In the genomic region with DNA sequence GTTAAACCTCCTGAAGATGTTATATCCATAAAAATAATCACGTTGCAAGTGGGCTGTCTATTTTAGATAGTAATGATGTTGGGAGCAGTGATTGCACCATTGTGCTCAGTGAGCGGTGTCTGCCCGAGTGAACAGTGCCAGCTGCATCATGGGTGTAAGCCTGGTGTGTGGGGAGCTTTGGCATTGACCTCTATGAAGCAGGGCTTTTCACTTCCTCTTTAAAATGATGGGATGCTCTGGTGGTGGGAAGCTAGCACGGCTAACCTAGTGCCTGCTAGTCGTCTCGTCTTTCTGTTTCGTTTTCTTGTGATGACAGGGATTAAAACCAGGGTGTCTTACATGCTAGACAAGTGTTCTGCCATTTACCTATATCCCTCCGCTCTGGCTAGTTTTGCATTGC, we compare ENCODE assay signal across 25 mouse cellular contexts. TPM values are rescaled to one million over a fixed set of nuclear protein-coding genes. Genes with fewer than 3 reads are reported as not detected.
DNase-seq lines count a peak whose midpoint lies in the region; ATAC-seq and TF ChIP-seq lines count a peak whose summit lies in the region.
"Had no signal": no experiment of that assay in that cellular context is flagged by ENCODE, and none has a peak within 500 bp of the region (broad histone marks: within the 10 kb centered on the region; RNA-seq: fewer than 3 reads in every experiment).

No protein-coding gene starts in this region.

- no peak for TF ChIP-seq CTCF in intestine, postnatal 0 days (IDR thresholded peaks at IDR 0.05; ENCODE audit: low read depth)

- no peaks in the 10 kb centered on the region for H3K9me3 ChIP-seq in hindbrain, embryonic 12.5 days (replicated peaks)
- H3K9me3 ChIP-seq in intestine, postnatal 0 days (ENCODE audit: control insufficient read depth) = no peaks in the 10 kb centered on the region
- H3K9me3 ChIP-seq: forebrain, embryonic 10.5 days; forebrain, embryonic 13.5 days; hindbrain, embryonic 13.5 days had no signal

- H3K9ac ChIP-seq in hindbrain, embryonic 12.5 days = no peak overlapping the region
- no peak overlapping the region for H3K9ac ChIP-seq in intestine, postnatal 0 days (ENCODE audit: low read depth, low read length)
- H3K9ac ChIP-seq: forebrain, embryonic 13.5 days; hindbrain, embryonic 13.5 days had no signal

- H3K4me2 ChIP-seq in hindbrain, embryonic 12.5 days (replicated peaks) = no peak overlapping the region
- no peak overlapping the region for H3K4me2 ChIP-seq in intestine, postnatal 0 days (replicated peaks; ENCODE audit: low read depth)
- H3K4me2 ChIP-seq: forebrain, embryonic 13.5 days; heart, embryonic 11.5 days; hindbrain, embryonic 13.5 days had no signal

- DNase-seq in frontal cortex, postnatal 10 days (ENCODE audit: low spot score in 2 of 2) = no peak
- no peak for DNase-seq in gastrocnemius, postnatal 36 days
- DNase-seq: adrenal gland, adult 8-10 months; adrenal gland, postnatal 25 days; cerebellum, adult 18-20 months; cerebellum, adult 9-11 months; cerebellum, postnatal 25 days; gastrocnemius, postnatal 25 days; heart, adult 11 months had no signal

- H3K4me3 ChIP-seq in hindbrain, embryonic 12.5 days = no peak overlapping the region
- H3K4me3 ChIP-seq in intestine, postnatal 0 days (ENCODE audit: low read depth, low read length) = no peak overlapping the region
- H3K4me3 ChIP-seq: forebrain, embryonic 10.5 days; forebrain, embryonic 13.5 days; hindbrain, embryonic 13.5 days had no signal

- WGBS in hindbrain, embryonic 12.5 days = 77% methylated on average over 8 of the region's 8 CpGs
- 76% methylated on average over 8 of the region's 8 CpGs for WGBS in intestine, postnatal 0 days

- peak; percentile 52; the same call in 1 of the 2 replicates for ATAC-seq in frontal cortex, adult (ENCODE audit: low TSS enrichment)
- ATAC-seq in common myeloid progenitor, adult 5-6 weeks (replicated peaks; ENCODE audit: low read depth, poor library complexity, severe bottlenecking) = peak; percentile 84
- ATAC-seq in megakaryocyte progenitor cell, adult 5-6 weeks (replicated peaks; ENCODE audit: poor library complexity) = peak; percentile 95
- ATAC-seq in hindbrain, embryonic 12.5 days (ENCODE audit: low FRiP score) = no peak
- no peak for ATAC-seq in intestine, postnatal 0 days
- ATAC-seq: activated CD4-positive, CD25-positive, alpha-beta regulatory T cell, adult 4 months; CD4-positive, CD25-positive, alpha-beta regulatory T cell, adult 4 months; forebrain, embryonic 13.5 days; forebrain, embryonic 16.5 days; hindbrain, embryonic 16.5 days; inflammation-experienced regulatory T-cells, adult 6 months; intestine, embryonic 16.5 days had no signal

- H3K27ac ChIP-seq in hindbrain, embryonic 12.5 days = no peak overlapping the region
- H3K27ac ChIP-seq in intestine, postnatal 0 days (ENCODE audit: low read depth, low read length) = no peak overlapping the region
- H3K27ac ChIP-seq: forebrain, embryonic 10.5 days; forebrain, embryonic 13.5 days; hindbrain, embryonic 13.5 days had no signal

- no peaks in the 10 kb centered on the region for H3K4me1 ChIP-seq in hindbrain, embryonic 12.5 days
- H3K4me1 ChIP-seq in intestine, postnatal 0 days (replicated peaks; ENCODE audit: control insufficient read depth, insufficient read depth, low read length) = no peaks in the 10 kb centered on the region
- H3K4me1 ChIP-seq: forebrain, embryonic 10.5 days; hindbrain, embryonic 13.5 days had no signal

- intact Hi-C loops in gastrocnemius, postnatal 36 days (cut with DNase I) = no loop called here

- no peaks in the 10 kb centered on the region for H3K36me3 ChIP-seq in hindbrain, embryonic 12.5 days
- no peaks in the 10 kb centered on the region for H3K36me3 ChIP-seq in intestine, postnatal 0 days (ENCODE audit: control insufficient read depth, insufficient read depth)
- H3K36me3 ChIP-seq: forebrain, embryonic 10.5 days; hindbrain, embryonic 13.5 days had no signal

- no peaks in the 10 kb centered on the region for H3K27me3 ChIP-seq in hindbrain, embryonic 12.5 days
- H3K27me3 ChIP-seq in intestine, postnatal 0 days (replicated peaks; ENCODE audit: control insufficient read depth, insufficient read depth, low read length) = no peaks in the 10 kb centered on the region
- H3K27me3 ChIP-seq: forebrain, embryonic 13.5 days; hindbrain, embryonic 13.5 days had no signal

RNA-seq across cellular contexts. Expression of a gene that starts 10.3 kb away (rescaled TPM):
- total RNA-seq in common myeloid progenitor, adult 5-6 weeks (2017) = not detected in 2 replicates
- total RNA-seq in megakaryocyte progenitor cell, adult 5-6 weeks (2015) = not detected in 2 replicates
- total RNA-seq in megakaryocyte progenitor cell, adult 5-6 weeks (2017) = not detected in 2 replicates
- 26.1 and 26.2 TPM in 2 replicates for polyA plus RNA-seq in hindbrain, embryonic 12.5 days (2016; fragmentation: Nextera tagmentation; extraction: Ambion mirVana)
- under 1 TPM in 1 of 2 experiments, not detected in 1; 0.20 TPM for total RNA-seq in gastrocnemius, postnatal 36 days (2021)
- 1.8 and 1.9 TPM in 2 replicates for polyA plus RNA-seq in intestine, postnatal 0 days (2015; fragmentation: Nextera tagmentation; extraction: Ambion mirVana)
- total RNA-seq: hematopoietic stem cell, adult 5-6 weeks had no signal
- polyA plus RNA-seq: CD4-positive, CD25-positive, alpha-beta regulatory T cell, adult 4 months had no signal

Comparison
In these comparisons a context has a peak if more than half of its experiments do, and no peak if none do; other contexts are left out.
1. ATAC-seq: peak in frontal cortex, adult (single experiment), common myeloid progenitor, adult 5-6 weeks (single experiment) and megakaryocyte progenitor cell, adult 5-6 weeks (single experiment); none in hindbrain, embryonic 12.5 days (single experiment) and intestine, postnatal 0 days (single experiment).